Mouse (Mus musculus): ENCODE results near the gene Ppm1b. TPM values are rescaled to one million over a fixed set of nuclear protein-coding genes. Genes with fewer than 3 reads are reported as not detected.

Ppm1b gene
- polyA plus RNA-seq, 1 experiment, result 67.9 TPM

- H3K4me3 ChIP-seq (replicated peaks; ENCODE audit: control insufficient read depth, low read depth, low read length), result no peak overlapping the region
- WGBS, result 49% methylated on average over 3 of the region's 3 CpGs
- no peaks in the 10 kb centered on the region for H3K4me1 ChIP-seq (ENCODE audit: control insufficient read depth, insufficient read depth, low read length)
- H3K27ac ChIP-seq (ENCODE audit: control insufficient read depth, insufficient read depth, low read depth, low read length, poor library complexity), result no peak overlapping the region
- TF ChIP-seq CTCF (IDR thresholded peaks at IDR 0.05; ENCODE audit: control insufficient read depth, insufficient read depth, low read length) (no peak), POLR2A (IDR thresholded peaks at IDR 0.05; ENCODE audit: borderline replicate concordance, control insufficient read depth, low read depth, low read length) (no peak)
These were observed 3.1 kb downstream of the Ppm1b start for GRCm38 (mm10) chr17:84959665-84960020.

DNA sequence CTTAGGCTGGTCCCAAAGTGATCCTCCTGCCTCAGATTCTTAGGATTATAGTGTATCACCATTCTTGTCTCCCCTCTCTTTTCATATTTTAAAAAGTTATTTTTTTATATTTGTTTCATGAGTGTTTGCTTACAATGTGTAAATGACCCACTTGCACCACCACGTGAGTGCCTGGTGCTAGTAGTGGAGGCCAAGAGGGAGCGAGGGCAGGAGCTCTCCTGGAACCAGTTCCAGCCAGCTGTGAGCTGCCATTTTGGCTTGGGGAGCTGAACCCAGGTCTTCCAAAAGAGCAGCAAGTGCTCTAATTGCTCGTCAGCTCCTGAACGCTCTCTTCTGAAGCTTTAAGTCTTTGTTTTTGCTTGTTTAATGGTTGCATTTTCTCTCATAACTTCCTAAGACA, 3.6 kb downstream of the Ppm1b start:
- no peaks in the 10 kb centered on the region for H3K4me1 ChIP-seq (ENCODE audit: control insufficient read depth, insufficient read depth, low read length)
- no peak overlapping the region for H3K27ac ChIP-seq (ENCODE audit: control insufficient read depth, insufficient read depth, low read depth, low read length, poor library complexity)
- no peak overlapping the region for H3K4me3 ChIP-seq (replicated peaks; ENCODE audit: control insufficient read depth, low read depth, low read length)
- WGBS, result 86% methylated on average over 4 of the region's 4 CpGs
- TF ChIP-seq POLR2A (IDR thresholded peaks at IDR 0.05; ENCODE audit: borderline replicate concordance, control insufficient read depth, low read depth, low read length), result no peak
- TF ChIP-seq CTCF (IDR thresholded peaks at IDR 0.05; ENCODE audit: control insufficient read depth, insufficient read depth, low read length), result no peak

DNA sequence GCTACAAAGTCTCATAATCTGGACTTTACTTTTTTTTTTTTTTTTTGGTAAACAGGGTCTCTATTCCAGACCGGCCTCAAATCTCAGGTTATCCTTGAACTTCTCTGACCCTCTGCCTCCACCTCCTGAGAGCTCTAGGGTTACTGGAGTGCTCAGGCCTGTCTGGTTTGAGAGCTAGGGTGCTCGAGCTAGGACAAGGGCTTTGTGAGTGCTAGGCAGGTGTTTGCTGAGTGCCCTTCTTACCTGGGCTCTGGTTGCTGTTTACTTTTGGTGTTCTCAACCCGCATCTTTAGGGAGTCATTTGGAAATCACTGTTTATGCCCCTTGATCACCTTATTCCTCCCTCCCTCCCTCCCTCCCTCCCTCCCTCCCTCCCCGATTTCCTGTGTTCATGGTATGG, 5.5 kb downstream of the Ppm1b start:
- H3K4me3 ChIP-seq (replicated peaks; ENCODE audit: control insufficient read depth, low read depth, low read length), result no peak overlapping the region
- TF ChIP-seq POLR2A (IDR thresholded peaks at IDR 0.05; ENCODE audit: borderline replicate concordance, control insufficient read depth, low read depth, low read length) (no peak), CTCF (IDR thresholded peaks at IDR 0.05; ENCODE audit: control insufficient read depth, insufficient read depth, low read length) (no peak)
- WGBS, result 77% methylated on average over 4 of the region's 4 CpGs
- no peaks in the 10 kb centered on the region for H3K4me1 ChIP-seq (ENCODE audit: control insufficient read depth, insufficient read depth, low read length)
- H3K27ac ChIP-seq (ENCODE audit: control insufficient read depth, insufficient read depth, low read depth, low read length, poor library complexity), result no peak overlapping the region

GRCm38 (mm10) chr17:84963651-84964050, 7.1 kb downstream of the Ppm1b start:
- no peak overlapping the region for H3K27ac ChIP-seq (ENCODE audit: control insufficient read depth, insufficient read depth, low read depth, low read length, poor library complexity)
- no peaks in the 10 kb centered on the region for H3K4me1 ChIP-seq (ENCODE audit: control insufficient read depth, insufficient read depth, low read length)
- no peak overlapping the region for H3K4me3 ChIP-seq (replicated peaks; ENCODE audit: control insufficient read depth, low read depth, low read length)
- WGBS, result 80% methylated on average over 6 of the region's 6 CpGs
- TF ChIP-seq POLR2A (IDR thresholded peaks at IDR 0.05; ENCODE audit: borderline replicate concordance, control insufficient read depth, low read depth, low read length), result no peak
- no peak for TF ChIP-seq CTCF (IDR thresholded peaks at IDR 0.05; ENCODE audit: control insufficient read depth, insufficient read depth, low read length)

- Histone ChIP-seq H3K4me1 (ENCODE audit: control insufficient read depth, insufficient read depth, low read length) (no peaks in the 10 kb centered on the region), H3K27ac (ENCODE audit: control insufficient read depth, insufficient read depth, low read depth, low read length, poor library complexity) (no peak overlapping the region), H3K4me3 (replicated peaks; ENCODE audit: control insufficient read depth, low read depth, low read length) (no peak overlapping the region)
- WGBS, result 90% methylated on average over 1 of the region's 1 CpGs
- TF ChIP-seq POLR2A (IDR thresholded peaks at IDR 0.05; ENCODE audit: borderline replicate concordance, control insufficient read depth, low read depth, low read length), result no peak
- no peak for TF ChIP-seq CTCF (IDR thresholded peaks at IDR 0.05; ENCODE audit: control insufficient read depth, insufficient read depth, low read length)
These were observed 9.7 kb downstream of the Ppm1b start for GRCm38 (mm10) chr17:84966231-84966630.

- WGBS, result 88% methylated on average over 1 of the region's 1 CpGs
- H3K27ac ChIP-seq (ENCODE audit: control insufficient read depth, insufficient read depth, low read depth, low read length, poor library complexity), result no peak overlapping the region
- no peaks in the 10 kb centered on the region for H3K4me1 ChIP-seq (ENCODE audit: control insufficient read depth, insufficient read depth, low read length)
- TF ChIP-seq POLR2A (IDR thresholded peaks at IDR 0.05; ENCODE audit: borderline replicate concordance, control insufficient read depth, low read depth, low read length), result no peak
- no peak for TF ChIP-seq CTCF (IDR thresholded peaks at IDR 0.05; ENCODE audit: control insufficient read depth, insufficient read depth, low read length)
- H3K4me3 ChIP-seq (replicated peaks; ENCODE audit: control insufficient read depth, low read depth, low read length), result no peak overlapping the region
These were observed 10.5 kb downstream of the Ppm1b start for GRCm38 (mm10) chr17:84967045-84967444.

DNA sequence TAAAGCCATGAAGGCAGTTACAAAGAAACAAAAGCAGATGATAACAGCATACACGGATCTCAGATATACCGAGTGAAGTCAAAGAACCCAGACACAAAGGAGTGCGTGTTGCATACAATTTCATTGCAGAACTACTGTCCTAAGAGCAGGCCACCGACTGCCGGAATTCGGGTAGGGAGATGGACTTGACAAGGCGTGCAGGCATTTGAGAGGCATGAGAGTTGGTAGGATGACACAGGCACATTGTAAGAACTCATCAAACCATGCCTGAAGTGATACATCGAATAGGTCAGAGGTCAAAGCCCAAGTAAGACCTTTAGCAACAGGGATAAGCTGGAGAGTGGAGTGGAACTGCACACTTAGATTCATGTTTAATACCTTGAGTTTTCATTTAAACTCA, 13.4 kb downstream of the Ppm1b start:
- no peak overlapping the region for H3K27ac ChIP-seq (ENCODE audit: control insufficient read depth, insufficient read depth, low read depth, low read length, poor library complexity)
- WGBS, result 79% methylated on average over 8 of the region's 8 CpGs
- no peak for TF ChIP-seq POLR2A (IDR thresholded peaks at IDR 0.05; ENCODE audit: borderline replicate concordance, control insufficient read depth, low read depth, low read length)
- H3K4me3 ChIP-seq (replicated peaks; ENCODE audit: control insufficient read depth, low read depth, low read length), result no peak overlapping the region
- no peaks in the 10 kb centered on the region for H3K4me1 ChIP-seq (ENCODE audit: control insufficient read depth, insufficient read depth, low read length)

GRCm38 (mm10) chr17:84981721-84982120, 25.2 kb downstream of the Ppm1b start:
- no peak for TF ChIP-seq CTCF (IDR thresholded peaks at IDR 0.05; ENCODE audit: control insufficient read depth, insufficient read depth, low read length)
- no peak for TF ChIP-seq POLR2A (IDR thresholded peaks at IDR 0.05; ENCODE audit: borderline replicate concordance, control insufficient read depth, low read depth, low read length)
- 38% methylated on average over 1 of the region's 1 CpGs for WGBS
- no peak overlapping the region for H3K27ac ChIP-seq (ENCODE audit: control insufficient read depth, insufficient read depth, low read depth, low read length, poor library complexity)

DNA sequence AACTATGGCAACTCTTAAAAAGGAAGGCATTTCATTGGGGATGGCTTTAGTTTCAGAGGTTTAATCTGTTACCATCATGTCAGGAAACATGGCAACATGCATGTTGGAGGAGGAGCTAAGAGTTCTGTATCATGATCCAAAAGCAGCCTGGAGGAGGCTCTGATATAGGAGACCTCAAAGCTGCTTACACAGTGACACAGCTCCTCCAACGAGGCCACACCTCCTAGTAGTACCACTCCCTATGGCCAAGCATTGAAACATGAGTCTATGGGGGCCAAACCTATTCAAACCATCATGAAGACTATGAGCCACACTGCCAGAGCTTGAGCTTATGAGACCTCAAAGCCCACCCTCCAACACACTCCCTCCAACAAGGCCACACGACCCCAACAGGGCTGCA, 26.2 kb downstream of the Ppm1b start:
- Histone ChIP-seq H3K4me1 (ENCODE audit: control insufficient read depth, insufficient read depth, low read length) (no peaks in the 10 kb centered on the region; the same call in 1 of the 2 replicates), H3K27ac (ENCODE audit: control insufficient read depth, insufficient read depth, low read depth, low read length, poor library complexity) (no peak overlapping the region), H3K4me3 (replicated peaks; ENCODE audit: control insufficient read depth, low read depth, low read length) (no peak overlapping the region)
- TF ChIP-seq POLR2A (IDR thresholded peaks at IDR 0.05; ENCODE audit: borderline replicate concordance, control insufficient read depth, low read depth, low read length) (no peak), CTCF (IDR thresholded peaks at IDR 0.05; ENCODE audit: control insufficient read depth, insufficient read depth, low read length) (no peak)
- WGBS, result 95% methylated on average over 2 of the region's 2 CpGs

More at GRCm38 (mm10) chr17:84981721-84982120, 25.2 kb downstream of the Ppm1b start:
- Histone ChIP-seq H3K4me3 (replicated peaks; ENCODE audit: control insufficient read depth, low read depth, low read length) (no peak overlapping the region), H3K4me1 (ENCODE audit: control insufficient read depth, insufficient read depth, low read length) (no peaks in the 10 kb centered on the region)
